Mouse (Mus musculus): ENCODE measurements around the gene Map3k5. TPM values are rescaled to one million over a fixed set of nuclear protein-coding genes. Genes with fewer than 3 reads are reported as not detected.

The Map3k5 gene
- total RNA-seq, 2 experiments from 2014 or later = 36.5 to 39.3 TPM

Other genes with a start within 250 kb of the Map3k5 start
- under 1 TPM in 1 of 2 experiments, not detected in 1; 0.15 TPM for gene Il20ra, start 221.9 kb upstream of the Map3k5 start, total RNA-seq (2021)
- 1 to 10 TPM; 1.7 to 3.2 TPM for gene Slc35d3, start 83.0 kb upstream of the Map3k5 start, total RNA-seq (2021)
- 10 to 100 TPM; 23.3 to 26.6 TPM for gene Pex7, start 26.8 kb upstream of the Map3k5 start, total RNA-seq (2021)
- gene Map7, start 214.0 kb downstream of the Map3k5 start, total RNA-seq (2021) = 10 to 100 TPM; 47.0 to 52.5 TPM

Data from left cerebral cortex, postnatal 10 days (tissue).